Mouse (Mus musculus): ENCODE data around the gene Slc45a3. TPM values are rescaled to one million over a fixed set of nuclear protein-coding genes. Genes with fewer than 3 reads are reported as not detected.

The Slc45a3 gene
- total and polyA plus RNA-seq, 3 experiments, result 14.4 to 51.4 (median 48.1) TPM

DNA sequence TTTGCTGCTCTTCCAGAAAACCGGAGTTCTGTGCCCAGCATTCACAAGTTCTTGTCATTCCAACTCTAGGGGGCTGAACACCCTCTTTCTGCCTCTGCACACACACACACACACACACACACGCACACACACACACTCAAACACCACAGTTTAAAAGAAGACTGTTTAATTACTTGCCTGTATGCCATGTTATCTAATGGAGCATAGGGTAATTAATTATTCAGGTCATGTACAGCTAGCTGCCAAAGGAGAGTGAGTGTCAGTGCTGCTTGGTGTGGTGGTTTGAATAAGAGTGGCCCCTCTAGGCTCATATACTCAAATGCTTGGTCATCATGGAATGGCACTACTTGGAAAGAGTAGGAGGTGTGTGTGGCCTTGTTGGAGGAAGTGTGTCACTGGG is 21.0 kb downstream of the Slc45a3 start:
- peaks cover 57% of the 10 kb centered on the region for H3K36me3 ChIP-seq (replicated peaks)
- H3K4me1 ChIP-seq (ENCODE audit: insufficient read depth, low read depth, low read length), result peaks cover 40% of the 10 kb centered on the region
- ATAC-seq (ENCODE audit: extremely low read depth, insufficient number of reproducible peaks, low FRiP score, poor library complexity, severe bottlenecking) (no peak), DNase-seq (ENCODE audit: low spot score) (no peak)
- H3K27me3 ChIP-seq (ENCODE audit: insufficient read depth, low read length), result peaks cover 22% of the 10 kb centered on the region
- TF ChIP-seq CTCF (IDR thresholded peaks at IDR 0.05; ENCODE audit: low read depth, low read length) (no peak), TAL1 (conservative IDR thresholded peaks at IDR 0.05; ENCODE audit: low read depth, low read length) (no peak), GATA1 (IDR thresholded peaks at IDR 0.05; ENCODE audit: borderline replicate concordance, low read length) (no peak), POLR2AphosphoS5 (IDR thresholded peaks at IDR 0.05; ENCODE audit: insufficient replicate concordance, low read depth, low read length) (no peak), GATA2 (IDR thresholded peaks at IDR 0.05; ENCODE audit: borderline replicate concordance, low read depth, low read length) (no peak)
- no peak overlapping the region for H3K4me3 ChIP-seq (ENCODE audit: low read depth, low read length)
- no peaks in the 10 kb centered on the region for H3K9me3 ChIP-seq (replicated peaks)

DNA sequence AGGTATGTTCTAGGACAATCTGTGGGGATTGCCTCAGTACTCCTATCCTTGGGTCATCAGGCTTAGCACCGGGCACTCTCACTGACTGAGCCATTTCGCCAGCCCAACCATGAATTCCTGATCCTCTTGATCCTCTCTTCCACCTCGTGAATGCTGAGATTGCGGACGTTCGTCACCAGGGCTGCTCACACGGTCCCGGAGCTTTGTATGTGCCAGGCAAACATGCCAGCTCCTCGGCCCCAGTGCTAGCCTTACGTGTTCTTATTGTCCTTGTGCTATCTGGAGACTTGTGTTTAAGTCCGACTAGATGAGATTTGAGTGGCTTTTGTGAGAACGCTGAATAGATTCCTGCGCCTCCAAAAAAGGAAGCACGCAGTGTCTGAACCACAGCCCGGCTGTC is 24.7 kb downstream of the Slc45a3 start:
- Histone ChIP-seq H3K4me1 (ENCODE audit: insufficient read depth, low read depth, low read length) (peaks cover 10% of the 10 kb centered on the region), H3K27me3 (ENCODE audit: insufficient read depth, low read length) (peaks cover 21% of the 10 kb centered on the region), H3K9me3 (replicated peaks) (no peaks in the 10 kb centered on the region), H3K36me3 (replicated peaks) (peaks cover 35% of the 10 kb centered on the region), H3K4me3 (ENCODE audit: low read depth, low read length) (no peak overlapping the region)
- ATAC-seq (ENCODE audit: extremely low read depth, insufficient number of reproducible peaks, low FRiP score, poor library complexity, severe bottlenecking) (no peak), DNase-seq (ENCODE audit: low spot score) (no peak)
- no peak for TF ChIP-seq POLR2AphosphoS5 (IDR thresholded peaks at IDR 0.05; ENCODE audit: insufficient replicate concordance, low read depth, low read length)
- TF ChIP-seq GATA1 (IDR thresholded peaks at IDR 0.05; ENCODE audit: borderline replicate concordance, low read length), result no peak
- no peak for TF ChIP-seq TAL1 (conservative IDR thresholded peaks at IDR 0.05; ENCODE audit: low read depth, low read length)
- no peak for TF ChIP-seq CTCF (IDR thresholded peaks at IDR 0.05; ENCODE audit: low read depth, low read length)

DNA sequence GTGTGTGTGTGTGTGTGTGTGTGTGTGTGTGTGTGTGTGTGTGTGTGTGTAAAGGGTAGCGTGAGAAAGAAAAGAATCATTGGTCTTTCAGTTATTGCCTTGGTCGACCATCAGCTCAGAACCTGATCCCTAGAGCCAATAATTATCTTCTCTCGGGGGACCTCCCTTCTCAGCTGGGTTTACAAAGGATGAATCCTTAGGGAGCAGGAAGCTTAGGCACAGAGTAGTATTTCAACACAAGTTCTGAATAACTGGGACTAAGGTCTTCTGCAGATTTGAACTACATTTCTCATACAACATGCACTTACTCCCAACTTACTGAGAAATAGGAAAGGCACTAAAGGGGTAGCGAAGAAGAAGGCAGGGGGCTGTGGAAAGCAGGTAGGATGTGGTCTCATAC is 26.7 kb downstream of the Slc45a3 start:
- H3K4me1 ChIP-seq (ENCODE audit: insufficient read depth, low read depth, low read length), result no peaks in the 10 kb centered on the region
- no peak for ATAC-seq (ENCODE audit: extremely low read depth, insufficient number of reproducible peaks, low FRiP score, poor library complexity, severe bottlenecking)
- H3K36me3 ChIP-seq (replicated peaks), result peaks cover 21% of the 10 kb centered on the region
- DNase-seq (ENCODE audit: low spot score), result no peak
- no peaks in the 10 kb centered on the region for H3K9me3 ChIP-seq (replicated peaks)
- peaks cover 29% of the 10 kb centered on the region for H3K27me3 ChIP-seq (ENCODE audit: insufficient read depth, low read length)
- H3K4me3 ChIP-seq (ENCODE audit: low read depth, low read length), result no peak overlapping the region
- TF ChIP-seq TAL1 (conservative IDR thresholded peaks at IDR 0.05; ENCODE audit: low read depth, low read length), result no peak
- no peak for TF ChIP-seq GATA1 (IDR thresholded peaks at IDR 0.05; ENCODE audit: borderline replicate concordance, low read length)
- TF ChIP-seq GATA2 (IDR thresholded peaks at IDR 0.05; ENCODE audit: borderline replicate concordance, low read depth, low read length), result no peak
- no peak for TF ChIP-seq POLR2AphosphoS5 (IDR thresholded peaks at IDR 0.05; ENCODE audit: insufficient replicate concordance, low read depth, low read length)
- TF ChIP-seq CTCF (IDR thresholded peaks at IDR 0.05; ENCODE audit: low read depth, low read length), result no peak

DNA sequence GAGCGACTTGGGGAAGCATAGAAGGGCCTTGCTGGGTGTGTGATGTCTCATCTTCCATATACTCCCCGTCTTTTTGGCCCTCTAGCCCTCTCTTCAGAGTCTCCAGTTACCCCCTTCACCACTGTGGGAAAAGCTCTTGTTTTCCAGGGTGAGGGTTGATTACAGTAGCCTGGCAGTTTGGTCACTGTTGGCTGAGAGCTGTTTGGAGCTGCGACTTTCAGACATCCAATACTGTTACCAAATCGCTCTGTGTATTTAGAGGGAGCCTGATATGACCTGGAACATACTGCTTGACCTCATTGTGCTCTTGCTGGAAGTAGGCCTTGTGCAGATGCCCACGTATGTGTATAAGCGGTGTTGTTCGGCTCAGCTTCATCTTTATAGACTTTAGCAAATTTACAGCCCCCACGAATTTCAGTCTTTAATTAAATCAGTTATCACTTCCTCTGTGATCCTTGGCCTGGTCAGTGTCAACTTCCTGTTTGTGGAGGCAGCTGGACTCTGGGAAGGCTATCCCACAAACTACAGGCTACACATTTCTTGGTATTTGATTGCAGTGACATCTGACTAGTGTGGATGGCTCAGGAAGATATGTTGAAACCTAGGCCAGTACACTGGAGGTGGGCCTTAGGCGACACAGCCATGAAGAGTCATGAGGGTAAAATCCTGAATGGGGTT is 27.5 kb downstream of the Slc45a3 start:
- Histone ChIP-seq H3K27me3 (ENCODE audit: insufficient read depth, low read length) (peaks cover 29% of the 10 kb centered on the region), H3K4me1 (ENCODE audit: insufficient read depth, low read depth, low read length) (no peaks in the 10 kb centered on the region), H3K9me3 (replicated peaks) (no peaks in the 10 kb centered on the region), H3K4me3 (ENCODE audit: low read depth, low read length) (no peak overlapping the region), H3K36me3 (replicated peaks) (peaks cover 20% of the 10 kb centered on the region)
- no peak for ATAC-seq (ENCODE audit: extremely low read depth, insufficient number of reproducible peaks, low FRiP score, poor library complexity, severe bottlenecking)
- TF ChIP-seq CTCF (IDR thresholded peaks at IDR 0.05; ENCODE audit: low read depth, low read length), result no peak
- TF ChIP-seq TAL1 (conservative IDR thresholded peaks at IDR 0.05; ENCODE audit: low read depth, low read length), result no peak
- TF ChIP-seq POLR2AphosphoS5 (IDR thresholded peaks at IDR 0.05; ENCODE audit: insufficient replicate concordance, low read depth, low read length), result no peak
- TF ChIP-seq GATA1 (IDR thresholded peaks at IDR 0.05; ENCODE audit: borderline replicate concordance, low read length), result no peak
- no peak for TF ChIP-seq GATA2 (IDR thresholded peaks at IDR 0.05; ENCODE audit: borderline replicate concordance, low read depth, low read length)
- DNase-seq (ENCODE audit: low spot score), result no peak

- no peak for TF ChIP-seq GATA1 (IDR thresholded peaks at IDR 0.05; ENCODE audit: borderline replicate concordance, low read length)
- no peak for TF ChIP-seq TAL1 (conservative IDR thresholded peaks at IDR 0.05; ENCODE audit: low read depth, low read length)
- no peak for TF ChIP-seq POLR2AphosphoS5 (IDR thresholded peaks at IDR 0.05; ENCODE audit: insufficient replicate concordance, low read depth, low read length)
- TF ChIP-seq CTCF (IDR thresholded peaks at IDR 0.05; ENCODE audit: low read depth, low read length), result no peak
- no peak for TF ChIP-seq GATA2 (IDR thresholded peaks at IDR 0.05; ENCODE audit: borderline replicate concordance, low read depth, low read length)
- Histone ChIP-seq H3K27me3 (ENCODE audit: insufficient read depth, low read length) (peaks cover 40% of the 10 kb centered on the region), H3K36me3 (replicated peaks) (peaks cover 13% of the 10 kb centered on the region), H3K9me3 (replicated peaks) (no peaks in the 10 kb centered on the region), H3K4me1 (ENCODE audit: insufficient read depth, low read depth, low read length) (peaks cover 3% of the 10 kb centered on the region; the same call in 1 of the 2 replicates), H3K4me3 (ENCODE audit: low read depth, low read length) (no peak overlapping the region)
- DNase-seq (ENCODE audit: low spot score) (no peak), ATAC-seq (ENCODE audit: extremely low read depth, insufficient number of reproducible peaks, low FRiP score, poor library complexity, severe bottlenecking) (no peak)
Observed at GRCm38 (mm10) chr1:131992561-131993001, 29.8 kb downstream of the Slc45a3 start.

DNA sequence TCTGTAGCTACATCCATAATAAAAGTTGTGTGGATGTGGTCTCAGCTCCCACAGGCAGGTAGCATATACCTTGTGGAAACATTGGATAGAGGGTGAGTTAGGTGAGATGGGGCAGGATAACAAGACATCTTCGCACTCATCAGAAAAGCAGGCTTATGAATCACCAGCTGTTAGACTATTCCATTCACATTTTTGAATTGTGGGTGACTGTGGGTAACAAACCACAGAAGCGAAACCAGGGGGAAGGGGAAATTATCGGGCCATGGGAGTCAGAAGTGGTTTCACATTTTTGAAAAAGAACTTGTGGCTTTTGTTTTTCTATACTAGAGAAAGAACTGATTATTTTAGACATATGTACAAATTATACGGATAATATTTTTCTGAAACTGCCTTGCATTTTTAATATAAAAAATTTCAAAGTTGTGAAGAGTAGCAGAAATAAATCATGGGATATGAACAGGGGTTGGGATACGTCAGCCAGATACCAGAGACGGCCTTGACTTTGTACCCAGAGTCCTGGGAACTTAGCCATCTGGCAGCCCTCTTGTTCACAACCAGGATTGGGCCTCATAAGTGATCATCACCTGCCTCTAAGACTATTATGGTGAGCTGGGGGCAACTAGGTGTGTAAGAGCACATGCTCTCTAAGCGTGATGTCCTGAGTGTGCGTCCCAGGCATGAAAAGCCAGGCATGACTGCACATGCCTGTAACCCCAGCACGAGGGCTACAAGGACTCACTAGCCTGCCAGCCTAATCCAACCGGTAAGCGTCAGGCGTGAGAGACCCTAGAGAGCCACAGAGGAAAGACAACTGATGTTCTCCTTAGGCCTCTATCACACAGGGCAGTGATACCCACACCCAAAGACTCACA is 30.6 kb downstream of the Slc45a3 start:
- Histone ChIP-seq H3K9me3 (replicated peaks) (no peaks in the 10 kb centered on the region), H3K36me3 (replicated peaks) (peaks cover 11% of the 10 kb centered on the region), H3K4me1 (ENCODE audit: insufficient read depth, low read depth, low read length) (peaks cover 3% of the 10 kb centered on the region; the same call in 1 of the 2 replicates), H3K27me3 (ENCODE audit: insufficient read depth, low read length) (peaks cover 43% of the 10 kb centered on the region), H3K4me3 (ENCODE audit: low read depth, low read length) (no peak overlapping the region)
- DNase-seq (ENCODE audit: low spot score) (no peak), ATAC-seq (ENCODE audit: extremely low read depth, insufficient number of reproducible peaks, low FRiP score, poor library complexity, severe bottlenecking) (no peak)
- TF ChIP-seq POLR2AphosphoS5 (IDR thresholded peaks at IDR 0.05; ENCODE audit: insufficient replicate concordance, low read depth, low read length), result no peak
- no peak for TF ChIP-seq GATA1 (IDR thresholded peaks at IDR 0.05; ENCODE audit: borderline replicate concordance, low read length)
- no peak for TF ChIP-seq TAL1 (conservative IDR thresholded peaks at IDR 0.05; ENCODE audit: low read depth, low read length)
- TF ChIP-seq GATA2 (IDR thresholded peaks at IDR 0.05; ENCODE audit: borderline replicate concordance, low read depth, low read length), result no peak
- no peak for TF ChIP-seq CTCF (IDR thresholded peaks at IDR 0.05; ENCODE audit: low read depth, low read length)

Measured in G1E (cell line).